Mouse (Mus musculus) liver, postnatal 0 days (tissue): ENCODE measurements around the gene Apold1. TPM values are rescaled to one million over a fixed set of nuclear protein-coding genes. Genes with fewer than 3 reads are reported as not detected.

Experiments used
- ATAC-seq: fragments of 200-750 bp; cut with Nextera tagmentation; 2 replicates; pipeline ENCODE4 v1.8.0; 2017; ENCODE audit warnings: mild to moderate bottlenecking, moderate library complexity
- DNase-seq: peaks from one replicate; pipeline ENCODE4 v3.0.0-alpha.2; 2016
- H3K27ac ChIP-seq: fragments of 300-500 bp; sonication (generic); 2 replicates; pipeline ENCODE4 v1.5.1; 2014; ENCODE audit warnings: antibody characterized with exemption, moderate library complexity, mild to moderate bottlenecking, low read depth
- H3K27me3 ChIP-seq: fragments of 300-500 bp; sonication (generic); 2 replicates; pipeline ENCODE4 v1.6.1; 2014; ENCODE audit warnings: low read length, control low read depth, mixed read lengths; ENCODE audit not compliant: insufficient read depth
- H3K36me3 ChIP-seq: fragments of 300-500 bp; sonication (generic); replicated peaks from 2 replicates; pipeline ENCODE4 v1.6.1; 2014; ENCODE audit warnings: mild to moderate bottlenecking, control low read depth, low read length, moderate library complexity, mixed read lengths; ENCODE audit not compliant: insufficient read depth
- H3K4me1 ChIP-seq: fragments of 300-500 bp; sonication (generic); 2 replicates; pipeline ENCODE4 v1.6.1; 2014; ENCODE audit warnings: antibody characterized with exemption, mild to moderate bottlenecking, control low read depth; ENCODE audit not compliant: insufficient read depth
- H3K4me2 ChIP-seq: fragments of 300-500 bp; sonication (generic); 2 replicates; pipeline ENCODE4 v1.6.1; 2014; ENCODE audit warnings: low read depth, mild to moderate bottlenecking, low read length, moderate library complexity, mixed read lengths
- H3K4me3 ChIP-seq: fragments of 300-500 bp; sonication (generic); 2 replicates; pipeline ENCODE4 v1.5.1; 2014; ENCODE audit warnings: low read depth, low read length
- H3K9ac ChIP-seq: fragments of 300-500 bp; sonication (generic); replicated peaks from 2 replicates; pipeline ENCODE4 v1.6.1; 2014; ENCODE audit warnings: mild to moderate bottlenecking, moderate library complexity
- H3K9me3 ChIP-seq: fragments of 300-500 bp; sonication (generic); 2 replicates; pipeline ENCODE4 v1.6.1; 2016; ENCODE audit warnings: mild to moderate bottlenecking, control low read depth, low read length, mixed read lengths
- CTCF ChIP-seq: sonication (generic); IDR thresholded peaks from 2 replicates; pipeline ENCODE4 v1.5.1; 2016; ENCODE audit warnings: antibody characterized with exemption, low read depth
- EP300 ChIP-seq: IDR thresholded peaks from 2 replicates; pipeline ENCODE4 v1.6.1; 2016; ENCODE audit warnings: antibody characterized with exemption, low read depth, mild to moderate bottlenecking
- WGBS: fragments of 180-500 bp; shearing (Covaris S2); extraction: QIAGEN DNeasy Blood & Tissue Kit; methylation state at CpG from one replicate; pipeline ENCODE4 v1.1.7; 2014; ENCODE audit not compliant: insufficient replicate concordance; 5-methylcytosine and 5-hydroxymethylcytosine counted together
- polyA plus RNA-seq: library from polyadenylated mRNA; unstranded; fragments of >200 nt; fragmentation: Nextera tagmentation; extraction: Ambion mirVana; gene quantifications from 2 replicates; pipeline ENCODE4 v1.2.1, GENCODE M21; 2015

Apold1 gene
- polyA plus RNA-seq, 1 experiment from 2014 or later, result 2.5 TPM

DNA sequence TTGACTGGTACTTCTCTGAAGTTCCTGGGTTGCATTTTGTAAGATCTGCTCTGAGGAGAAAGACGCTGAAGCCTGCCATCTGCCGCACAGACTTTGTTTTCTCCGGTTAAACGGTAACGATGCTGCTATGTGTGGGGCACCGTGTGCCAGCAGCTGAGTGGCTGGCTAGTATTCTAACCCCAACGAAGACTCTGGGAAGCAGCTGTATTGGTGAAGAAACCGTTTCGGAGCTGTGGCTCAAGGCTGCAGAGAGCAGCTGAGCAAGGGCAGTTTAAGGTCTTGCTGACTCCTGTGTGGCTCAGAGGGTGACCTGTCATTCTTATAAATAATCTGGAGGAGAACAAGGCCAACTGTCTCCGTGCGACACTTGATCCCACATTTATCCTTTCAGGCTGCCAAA, 27.5 kb upstream of the Apold1 start:
- Histone ChIP-seq H3K36me3 (peaks cover 35% of the 10 kb centered on the region), H3K27me3 (no peaks in the 10 kb centered on the region), H3K9ac (no peak overlapping the region), H3K4me2 (no peak overlapping the region), H3K4me3 (no peak overlapping the region), H3K4me1 (no peaks in the 10 kb centered on the region), H3K9me3 (no peaks in the 10 kb centered on the region), H3K27ac (no peak overlapping the region)
- DNase-seq (no peak), ATAC-seq (no peak)
- TF ChIP-seq EP300 (no peak), CTCF (no peak)
- 89% methylated on average over 11 of the region's 11 CpGs for WGBS

DNA sequence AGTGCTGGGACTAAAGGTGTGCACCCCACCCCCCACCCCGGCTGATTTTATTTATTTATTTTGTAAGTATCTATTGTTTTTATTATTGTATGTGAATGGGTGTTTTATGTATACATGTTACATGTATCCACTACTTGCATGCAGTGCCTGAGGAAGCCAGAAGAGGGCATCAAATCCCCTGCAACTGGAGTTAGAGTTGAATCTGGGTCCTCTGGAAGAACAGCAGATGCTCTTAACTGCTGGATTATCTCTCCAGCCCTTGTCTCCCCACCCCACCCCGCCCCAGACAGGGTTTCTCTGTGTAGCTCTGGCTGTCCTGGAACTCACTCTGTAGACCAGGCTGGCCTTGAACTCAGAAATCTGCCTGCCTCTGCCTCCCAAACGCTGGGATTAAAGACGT, 25.1 kb upstream of the Apold1 start:
- Histone ChIP-seq H3K27ac (no peak overlapping the region), H3K9me3 (no peaks in the 10 kb centered on the region), H3K27me3 (no peaks in the 10 kb centered on the region), H3K9ac (no peak overlapping the region), H3K36me3 (peaks cover 20% of the 10 kb centered on the region), H3K4me3 (no peak overlapping the region), H3K4me2 (no peak overlapping the region), H3K4me1 (no peaks in the 10 kb centered on the region)
- no peak for ATAC-seq
- DNase-seq, result peak; percentile 33
- peak; percentile 48 for TF ChIP-seq CTCF
- TF ChIP-seq EP300, result no peak
- WGBS, result 82% methylated on average over 4 of the region's 4 CpGs

DNA sequence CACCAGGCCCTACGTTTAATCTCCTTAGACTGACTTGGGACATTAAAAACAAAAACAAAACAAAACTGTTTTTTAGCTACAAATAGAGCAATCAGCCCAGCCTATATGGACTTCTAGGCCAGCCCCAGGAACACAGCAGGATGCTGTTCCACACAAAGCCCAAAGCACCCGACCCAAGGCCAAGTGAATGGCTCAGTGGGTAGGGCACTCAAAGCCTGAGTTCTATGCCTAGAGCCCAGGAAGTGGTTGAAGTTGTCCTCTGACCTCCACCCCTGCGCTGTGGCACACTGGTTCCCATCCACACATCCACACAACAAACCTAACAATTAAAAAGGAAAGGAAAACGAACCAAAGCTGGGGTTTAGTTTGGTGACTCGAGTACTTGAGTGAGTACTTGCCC, 20.2 kb upstream of the Apold1 start:
- no peak for DNase-seq
- H3K4me3 ChIP-seq, result no peak overlapping the region
- no peak overlapping the region for H3K4me2 ChIP-seq
- H3K27ac ChIP-seq, result no peak overlapping the region
- WGBS, result 72% methylated on average over 5 of the region's 5 CpGs
- no peak for ATAC-seq
- H3K9me3 ChIP-seq, result no peaks in the 10 kb centered on the region
- peaks cover 4% of the 10 kb centered on the region; the same call in 1 of the 2 replicates for H3K36me3 ChIP-seq
- H3K27me3 ChIP-seq, result no peaks in the 10 kb centered on the region
- TF ChIP-seq CTCF (no peak), EP300 (no peak)
- H3K4me1 ChIP-seq, result no peaks in the 10 kb centered on the region
- H3K9ac ChIP-seq, result no peak overlapping the region

DNA sequence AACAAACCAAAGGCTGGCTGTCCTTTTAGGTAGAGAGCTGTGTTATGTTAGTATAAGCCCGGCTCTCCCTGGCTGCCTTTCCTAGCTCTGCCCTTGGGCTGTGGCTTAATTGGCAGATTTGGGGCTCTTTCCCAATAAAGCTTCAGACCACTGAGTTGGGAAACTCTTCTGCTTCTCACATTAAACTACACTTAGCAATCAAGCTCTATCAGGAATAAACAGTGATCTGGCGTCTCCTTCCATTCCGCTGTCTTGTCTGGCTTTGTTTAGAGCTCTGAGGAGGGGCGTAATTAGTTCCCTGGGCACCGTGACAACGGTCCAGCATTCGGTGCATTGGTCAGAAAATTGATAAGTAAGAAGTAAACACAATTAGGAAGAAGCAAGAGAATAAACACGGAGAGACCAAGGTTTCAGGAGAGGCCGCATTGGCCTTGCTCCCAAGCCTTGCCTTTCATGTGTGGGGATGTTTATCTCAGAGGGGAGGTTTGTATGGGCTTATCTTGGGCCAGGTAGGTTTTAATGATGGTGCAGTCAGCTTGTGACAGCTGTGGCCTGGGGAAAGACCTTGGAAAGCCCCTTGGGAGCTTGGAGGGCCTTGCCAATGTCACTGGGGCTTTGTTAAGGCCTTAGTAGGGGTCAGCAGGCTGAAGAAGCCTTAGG, 19.5 kb upstream of the Apold1 start:
- 59% methylated on average over 9 of the region's 9 CpGs for WGBS
- Histone ChIP-seq H3K9me3 (no peaks in the 10 kb centered on the region), H3K4me1 (no peaks in the 10 kb centered on the region), H3K36me3 (peaks cover 4% of the 10 kb centered on the region; the same call in 1 of the 2 replicates), H3K27ac (no peak overlapping the region), H3K4me2 (no peak overlapping the region), H3K4me3 (no peak overlapping the region), H3K27me3 (no peaks in the 10 kb centered on the region), H3K9ac (no peak overlapping the region)
- DNase-seq, result no peak
- TF ChIP-seq EP300 (no peak), CTCF (no peak)
- ATAC-seq, result no peak

DNA sequence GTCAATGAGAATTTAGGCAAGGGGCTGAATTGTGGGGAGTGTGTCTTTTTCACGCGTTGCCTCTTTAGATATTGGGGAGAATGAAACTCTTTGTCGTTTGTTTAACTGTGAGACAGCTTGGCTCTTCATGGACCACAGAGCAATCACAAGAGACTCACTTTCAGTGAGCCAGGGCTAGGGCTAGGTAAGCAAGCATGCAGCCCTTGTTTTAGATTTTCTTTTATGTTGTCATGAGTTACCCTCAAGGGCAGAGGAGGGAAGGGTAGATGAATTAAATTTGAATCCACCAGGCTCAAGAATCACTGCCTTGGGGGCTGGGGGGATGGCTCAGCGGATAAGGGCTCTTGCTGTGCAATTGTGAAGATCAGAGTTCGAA, 19.0 kb upstream of the Apold1 start:
- Histone ChIP-seq H3K9ac (no peak overlapping the region), H3K27me3 (no peaks in the 10 kb centered on the region), H3K27ac (no peak overlapping the region), H3K4me1 (no peaks in the 10 kb centered on the region), H3K4me3 (no peak overlapping the region), H3K4me2 (no peak overlapping the region), H3K36me3 (peaks cover 4% of the 10 kb centered on the region; the same call in 1 of the 2 replicates), H3K9me3 (no peaks in the 10 kb centered on the region)
- DNase-seq (no peak), ATAC-seq (no peak)
- TF ChIP-seq EP300, result no peak
- 84% methylated on average over 5 of the region's 5 CpGs for WGBS

DNA sequence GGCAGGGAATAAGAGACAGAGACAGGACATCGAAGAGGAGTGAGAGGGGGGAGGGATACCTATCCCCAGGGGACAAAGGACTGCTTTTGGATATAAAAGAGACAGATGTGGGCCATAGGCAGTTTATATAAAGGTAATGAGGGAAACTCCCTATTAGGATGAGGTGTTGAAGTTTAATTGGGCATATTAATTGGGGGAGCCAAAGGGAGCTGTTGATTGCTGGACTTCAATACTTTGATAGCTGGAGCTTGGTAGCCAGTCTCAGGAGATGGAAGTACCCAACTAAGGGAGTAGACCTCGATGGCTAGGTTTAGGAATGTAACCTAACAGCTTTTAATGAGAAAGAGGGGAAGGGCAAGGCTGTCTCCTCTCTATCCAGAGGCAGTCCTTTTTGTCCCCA, 17.6 kb upstream of the Apold1 start:
- no peaks in the 10 kb centered on the region for H3K9me3 ChIP-seq
- no peak overlapping the region for H3K9ac ChIP-seq
- no peaks in the 10 kb centered on the region for H3K27me3 ChIP-seq
- no peaks in the 10 kb centered on the region for H3K4me1 ChIP-seq
- H3K36me3 ChIP-seq, result no peaks in the 10 kb centered on the region
- DNase-seq (no peak), ATAC-seq (no peak)
- WGBS, result 83% methylated on average over 2 of the region's 2 CpGs
- no peak overlapping the region for H3K4me3 ChIP-seq
- no peak overlapping the region for H3K4me2 ChIP-seq
- TF ChIP-seq CTCF, result no peak
- no peak for TF ChIP-seq EP300
- H3K27ac ChIP-seq, result no peak overlapping the region

DNA sequence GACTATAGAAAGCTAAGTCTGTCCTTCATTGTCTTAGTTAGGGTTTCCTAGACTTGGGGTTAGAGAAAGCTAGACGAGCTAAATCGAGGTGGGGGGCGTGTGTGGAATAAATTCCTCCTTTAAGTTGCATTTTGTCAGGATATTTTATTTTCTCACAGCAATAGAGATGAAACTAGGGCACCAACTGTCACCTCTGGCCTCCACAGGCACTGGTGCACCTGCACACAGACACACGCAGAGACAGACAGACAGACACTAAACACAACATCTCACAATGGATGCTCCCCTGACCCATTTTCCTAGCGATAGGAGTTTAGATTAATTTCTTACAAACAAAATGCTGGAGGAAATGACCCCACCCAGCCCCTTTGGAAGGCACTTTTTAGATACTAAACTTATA, 14.8 kb upstream of the Apold1 start:
- TF ChIP-seq EP300, result no peak
- TF ChIP-seq CTCF, result no peak
- DNase-seq (no peak), ATAC-seq (no peak)
- no peak overlapping the region for H3K4me2 ChIP-seq
- H3K9me3 ChIP-seq, result no peaks in the 10 kb centered on the region
- H3K4me1 ChIP-seq, result no peaks in the 10 kb centered on the region
- no peak overlapping the region for H3K9ac ChIP-seq
- no peak overlapping the region for H3K4me3 ChIP-seq
- no peaks in the 10 kb centered on the region for H3K36me3 ChIP-seq
- H3K27ac ChIP-seq, result no peak overlapping the region
- 78% methylated on average over 5 of the region's 5 CpGs for WGBS
- no peaks in the 10 kb centered on the region for H3K27me3 ChIP-seq
